Mouse (Mus musculus) spleen, postnatal 14 days (tissue): ENCODE results near the gene Adcy1.

Experiments used
- DNase-seq, 2 experiments: peaks; one replicate each; pipeline ENCODE4 v3.0.0; 2021 to 2022; ENCODE audit warnings: low spot score in 2 of 2

Gene Adcy1

GRCm38 (mm10) chr11:7063001-7063584, at the start of gene Adcy1:
Gene Adcy1, plus strand, starts transcription at chr11:7063489.
- no peak for DNase-seq

GRCm38 (mm10) chr11:7016907-7017306, 46.4 kb upstream of the Adcy1 start:
- no peak for DNase-seq

GRCm38 (mm10) chr11:7018078-7018477, 45.2 kb upstream of the Adcy1 start:
- DNase-seq = no peak

- no peak for DNase-seq
Measured at GRCm38 (mm10) chr11:7019006-7019525, 44.2 kb upstream of the Adcy1 start.

GRCm38 (mm10) chr11:7033063-7033462, 30.2 kb upstream of the Adcy1 start:
- no peak for DNase-seq

GRCm38 (mm10) chr11:7039722-7040121, 23.6 kb upstream of the Adcy1 start:
- no peak for DNase-seq

- DNase-seq = no peak
Measured at GRCm38 (mm10) chr11:7040801-7041200, 22.5 kb upstream of the Adcy1 start.

GRCm38 (mm10) chr11:7047176-7047575, 16.1 kb upstream of the Adcy1 start:
- no peak for DNase-seq

GRCm38 (mm10) chr11:7047584-7047983, 15.7 kb upstream of the Adcy1 start:
- DNase-seq = no peak

- DNase-seq = no peak
Measured at GRCm38 (mm10) chr11:7053710-7054109, 9.6 kb upstream of the Adcy1 start.

GRCm38 (mm10) chr11:7054662-7055265, 8.5 kb upstream of the Adcy1 start:
- DNase-seq = no peak

- DNase-seq = no peak
Measured at GRCm38 (mm10) chr11:7055455-7056017, 7.8 kb upstream of the Adcy1 start.

GRCm38 (mm10) chr11:7056121-7056520, 7.2 kb upstream of the Adcy1 start:
- DNase-seq = no peak

- no peak for DNase-seq
Measured at GRCm38 (mm10) chr11:7057781-7058180, 5.5 kb upstream of the Adcy1 start.

- no peak for DNase-seq
Measured at GRCm38 (mm10) chr11:7061961-7062360, 1.3 kb upstream of the Adcy1 start.

- DNase-seq = no peak
Measured at GRCm38 (mm10) chr11:7062566-7062965, 723 bp upstream of the Adcy1 start.

- DNase-seq = no peak
Measured at GRCm38 (mm10) chr11:7063681-7064267, 485 bp downstream of the Adcy1 start.

GRCm38 (mm10) chr11:7064484-7065185, 1.3 kb downstream of the Adcy1 start:
- DNase-seq = no peak

GRCm38 (mm10) chr11:7065388-7065787, 2.1 kb downstream of the Adcy1 start:
- DNase-seq = no peak

GRCm38 (mm10) chr11:7065876-7066275, 2.6 kb downstream of the Adcy1 start:
- DNase-seq = no peak

- DNase-seq = no peak
Measured at GRCm38 (mm10) chr11:7067263-7067662, 4.0 kb downstream of the Adcy1 start.
